Mouse (Mus musculus): ENCODE measurements at regions not wholly inside any gene's neighbourhood (a gene's known extent, or its start where the extent isn't known, plus 50 kb on each side); places are given as distances from the start of the nearest gene placed in this dataset.

DNA sequence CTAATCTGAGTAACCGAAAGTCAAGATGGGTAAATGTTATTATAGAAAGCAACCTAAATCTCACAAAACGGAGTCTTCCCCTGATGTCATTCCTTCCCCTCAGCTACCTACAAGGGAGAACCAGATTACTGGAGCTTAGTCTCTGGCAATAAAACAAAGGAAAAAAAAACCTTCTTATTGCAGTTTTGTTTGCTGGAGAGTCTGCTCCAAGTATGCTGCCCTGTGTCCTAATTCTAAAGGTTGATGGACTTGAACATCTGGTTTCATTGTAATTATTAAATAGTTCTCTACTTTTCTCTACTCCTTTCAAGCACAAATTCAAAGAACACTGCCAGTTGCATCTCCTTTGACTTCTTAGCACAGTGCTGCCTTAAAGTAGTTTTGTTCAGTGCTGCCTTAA is 209.4 kb upstream of the Prmt6 start:
- Histone ChIP-seq H3K4me3 (ENCODE audit: insufficient read depth, low read depth, low read length) (no peak overlapping the region), H3K36me3 (ENCODE audit: control insufficient read depth, insufficient read depth, low read length) (no peaks in the 10 kb centered on the region), H3K9ac (ENCODE audit: low read depth, low read length) (no peak overlapping the region), H3K27me3 (ENCODE audit: control insufficient read depth, insufficient read depth, low read length) (no peaks in the 10 kb centered on the region), H3K4me1 (ENCODE audit: control insufficient read depth, insufficient read depth, low read length) (no peaks in the 10 kb centered on the region), H3K79me2 (ENCODE audit: control insufficient read depth, insufficient read depth, low read length) (no peaks in the 10 kb centered on the region), H3K27ac (replicated peaks; ENCODE audit: insufficient read depth, low read depth, low read length) (no peak overlapping the region)
- peak; percentile 7 for DNase-seq (ENCODE audit: extremely low read depth, low read depth, low spot score)
- WGBS: 84% methylated on average over 2 of the region's 2 CpGs
- TF ChIP-seq POLR2A (IDR thresholded peaks at IDR 0.05; ENCODE audit: extremely low read depth, insufficient read depth, low read length) (no peak), CTCF (IDR thresholded peaks at IDR 0.05; ENCODE audit: low read depth, low read length) (no peak)

DNA sequence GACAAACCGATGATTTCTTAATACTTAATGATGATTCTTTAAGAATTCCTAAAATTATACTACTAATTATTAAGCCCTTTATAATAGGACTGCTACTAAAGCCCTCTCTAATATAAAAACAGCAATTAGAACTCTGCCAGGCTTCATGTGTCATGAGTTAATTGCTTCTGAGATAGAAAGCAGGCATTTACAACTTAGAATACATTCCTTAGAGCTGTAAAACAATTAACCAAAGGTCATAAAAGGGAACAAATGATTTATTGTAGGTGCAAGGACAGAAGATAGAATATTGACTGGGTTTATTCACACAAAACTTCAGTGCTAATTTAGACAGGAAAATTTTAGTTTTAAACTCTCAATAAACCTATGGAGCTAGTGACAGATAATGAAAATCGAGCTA is 208.1 kb upstream of the Prmt6 start:
- H3K79me2 ChIP-seq (ENCODE audit: control insufficient read depth, insufficient read depth, low read length): no peaks in the 10 kb centered on the region
- no peak overlapping the region for H3K27ac ChIP-seq (replicated peaks; ENCODE audit: insufficient read depth, low read depth, low read length)
- no peaks in the 10 kb centered on the region for H3K36me3 ChIP-seq (ENCODE audit: control insufficient read depth, insufficient read depth, low read length)
- H3K9ac ChIP-seq (ENCODE audit: low read depth, low read length): no peak overlapping the region
- TF ChIP-seq POLR2A (IDR thresholded peaks at IDR 0.05; ENCODE audit: extremely low read depth, insufficient read depth, low read length) (no peak), CTCF (IDR thresholded peaks at IDR 0.05; ENCODE audit: low read depth, low read length) (no peak)
- 70% methylated on average over 2 of the region's 2 CpGs for WGBS
- no peaks in the 10 kb centered on the region for H3K4me1 ChIP-seq (ENCODE audit: control insufficient read depth, insufficient read depth, low read length)
- no peaks in the 10 kb centered on the region for H3K27me3 ChIP-seq (ENCODE audit: control insufficient read depth, insufficient read depth, low read length)
- no peak overlapping the region for H3K4me3 ChIP-seq (ENCODE audit: insufficient read depth, low read depth, low read length)
- DNase-seq (ENCODE audit: extremely low read depth, low read depth, low spot score): no peak

DNA sequence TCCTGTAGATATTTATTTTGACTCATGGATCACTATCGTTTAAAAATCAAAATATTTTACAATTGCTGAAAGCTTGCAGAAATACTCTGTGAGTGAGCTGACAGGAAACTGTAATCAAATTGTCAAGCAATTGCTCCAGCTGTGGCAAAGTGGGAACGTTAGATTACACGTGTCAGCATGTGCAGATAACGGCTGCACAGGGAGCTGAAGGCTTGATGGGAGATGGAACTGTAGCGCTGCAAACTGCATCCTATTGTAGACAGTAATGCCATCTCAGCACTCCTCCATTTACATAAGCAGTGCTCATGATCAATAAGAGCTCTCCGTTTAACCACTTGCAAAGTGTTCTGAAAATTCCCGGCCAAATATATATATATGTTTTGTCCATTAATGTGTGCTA is 201.7 kb upstream of the Prmt6 start:
- WGBS: 79% methylated on average over 7 of the region's 7 CpGs
- TF ChIP-seq POLR2A (IDR thresholded peaks at IDR 0.05; ENCODE audit: extremely low read depth, insufficient read depth, low read length) (no peak), CTCF (IDR thresholded peaks at IDR 0.05; ENCODE audit: low read depth, low read length) (no peak)
- no peak overlapping the region for H3K27ac ChIP-seq (replicated peaks; ENCODE audit: insufficient read depth, low read depth, low read length)

More for the DNA sequence above, 201.7 kb upstream of the Prmt6 start:
- Histone ChIP-seq H3K36me3 (ENCODE audit: control insufficient read depth, insufficient read depth, low read length) (no peaks in the 10 kb centered on the region), H3K4me3 (ENCODE audit: insufficient read depth, low read depth, low read length) (no peak overlapping the region), H3K9ac (ENCODE audit: low read depth, low read length) (no peak overlapping the region), H3K79me2 (ENCODE audit: control insufficient read depth, insufficient read depth, low read length) (no peaks in the 10 kb centered on the region), H3K4me1 (ENCODE audit: control insufficient read depth, insufficient read depth, low read length) (no peaks in the 10 kb centered on the region), H3K27me3 (ENCODE audit: control insufficient read depth, insufficient read depth, low read length) (no peaks in the 10 kb centered on the region)
- no peak for DNase-seq (ENCODE audit: extremely low read depth, low read depth, low spot score)
